Mouse (Mus musculus): Measurements from ENCODE around the gene Oaz1. TPM values are rescaled to one million over a fixed set of nuclear protein-coding genes. Genes with fewer than 3 reads are reported as not detected.

The Oaz1 gene
- total and polyA plus RNA-seq, 3 experiments: 228 to 1,655 (median 444) TPM

DNA sequence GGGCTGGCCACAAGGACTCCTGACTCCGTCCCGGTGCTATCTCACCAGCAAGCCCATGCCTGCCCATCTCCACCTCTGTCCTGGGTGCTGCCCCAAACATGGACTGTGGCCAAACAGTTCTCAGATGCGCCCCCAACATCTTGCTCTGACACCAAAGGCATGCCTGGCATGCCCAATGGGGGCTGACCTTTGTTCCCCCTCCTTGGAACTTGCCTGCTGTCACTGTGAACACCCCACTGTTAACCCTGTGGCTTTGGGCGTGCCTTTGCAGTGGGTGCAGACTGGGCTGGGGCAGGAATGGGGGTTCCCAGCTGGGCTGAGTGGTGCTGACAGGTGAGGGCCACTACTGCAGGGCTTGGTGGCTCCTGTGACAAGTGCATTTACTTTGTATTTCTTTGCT is 32.7 kb upstream of the Oaz1 start:
- Histone ChIP-seq H3K9me3 (replicated peaks) (no peaks in the 10 kb centered on the region), H3K36me3 (replicated peaks) (peaks cover 86% of the 10 kb centered on the region), H3K4me3 (ENCODE audit: low read depth, low read length) (peak overlapping the region; percentile 42; the same call in 1 of the 2 replicates), H3K27me3 (ENCODE audit: insufficient read depth, low read length) (no peaks in the 10 kb centered on the region), H3K4me1 (ENCODE audit: insufficient read depth, low read depth, low read length) (peaks cover 69% of the 10 kb centered on the region)
- DNase-seq (ENCODE audit: low spot score) (no peak), ATAC-seq (ENCODE audit: extremely low read depth, insufficient number of reproducible peaks, low FRiP score, poor library complexity, severe bottlenecking) (no peak)
- TF ChIP-seq POLR2AphosphoS5 (IDR thresholded peaks at IDR 0.05; ENCODE audit: insufficient replicate concordance, low read depth, low read length) (no peak), GATA2 (IDR thresholded peaks at IDR 0.05; ENCODE audit: borderline replicate concordance, low read depth, low read length) (no peak), TAL1 (conservative IDR thresholded peaks at IDR 0.05; ENCODE audit: low read depth, low read length) (no peak), CTCF (IDR thresholded peaks at IDR 0.05; ENCODE audit: low read depth, low read length) (no peak), GATA1 (IDR thresholded peaks at IDR 0.05; ENCODE audit: borderline replicate concordance, low read length) (no peak)

DNA sequence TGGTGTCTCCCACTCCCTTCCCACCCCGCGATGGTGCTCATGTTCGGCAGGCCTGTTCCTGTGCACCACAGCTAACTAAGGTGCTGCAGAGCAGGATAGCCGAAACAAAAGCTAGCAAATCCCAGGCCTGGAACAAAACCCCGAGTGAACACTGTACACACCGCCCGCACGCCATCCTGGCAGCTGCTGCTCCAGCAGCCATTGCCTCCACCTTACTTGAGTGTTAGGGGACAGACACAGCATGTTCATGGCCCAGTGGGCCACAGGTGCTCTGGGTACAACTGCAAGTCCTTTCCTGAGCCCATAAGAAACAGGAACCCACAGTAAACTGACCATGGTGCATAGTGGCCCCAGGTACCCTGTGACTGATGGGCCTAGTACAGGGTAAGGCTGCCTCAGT is 31.7 kb upstream of the Oaz1 start:
- peak overlapping the region; percentile 1; the same call in 1 of the 2 replicates for H3K4me3 ChIP-seq (ENCODE audit: low read depth, low read length)
- DNase-seq (ENCODE audit: low spot score) (no peak), ATAC-seq (ENCODE audit: extremely low read depth, insufficient number of reproducible peaks, low FRiP score, poor library complexity, severe bottlenecking) (no peak)
- TF ChIP-seq POLR2AphosphoS5 (IDR thresholded peaks at IDR 0.05; ENCODE audit: insufficient replicate concordance, low read depth, low read length): no peak
- no peak for TF ChIP-seq GATA2 (IDR thresholded peaks at IDR 0.05; ENCODE audit: borderline replicate concordance, low read depth, low read length)
- no peak for TF ChIP-seq GATA1 (IDR thresholded peaks at IDR 0.05; ENCODE audit: borderline replicate concordance, low read length)
- no peak for TF ChIP-seq TAL1 (conservative IDR thresholded peaks at IDR 0.05; ENCODE audit: low read depth, low read length)
- no peak for TF ChIP-seq CTCF (IDR thresholded peaks at IDR 0.05; ENCODE audit: low read depth, low read length)
- peaks cover 80% of the 10 kb centered on the region for H3K36me3 ChIP-seq (replicated peaks)
- no peaks in the 10 kb centered on the region for H3K27me3 ChIP-seq (ENCODE audit: insufficient read depth, low read length)
- no peaks in the 10 kb centered on the region for H3K9me3 ChIP-seq (replicated peaks)
- H3K4me1 ChIP-seq (ENCODE audit: insufficient read depth, low read depth, low read length): peaks cover 69% of the 10 kb centered on the region

DNA sequence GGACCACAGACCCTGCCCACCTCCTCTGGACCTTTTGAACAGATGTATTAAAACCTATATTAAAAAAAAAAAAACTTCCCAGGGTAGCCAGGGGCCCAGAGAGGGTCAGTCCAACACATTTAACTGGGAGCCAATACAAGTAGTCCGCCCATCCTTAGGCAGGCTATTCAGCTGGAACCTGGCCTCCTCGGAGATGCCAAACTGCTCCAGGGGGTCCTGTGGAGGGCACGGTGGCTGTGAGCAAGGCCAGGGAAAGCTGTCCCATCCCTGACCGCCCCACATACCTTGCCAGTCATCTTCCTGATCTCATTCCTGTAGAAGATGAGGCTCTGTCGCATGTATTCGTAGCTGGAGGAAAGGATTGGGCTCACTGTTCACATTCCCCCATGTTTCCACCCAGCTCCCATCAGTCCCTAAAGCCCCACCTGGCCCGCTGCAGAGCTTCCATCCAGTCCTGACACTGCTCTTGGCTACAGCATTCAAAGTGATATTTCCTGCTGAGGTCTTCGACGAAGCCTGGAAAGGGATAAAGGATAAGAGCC is 30.1 kb upstream of the Oaz1 start:
- no peaks in the 10 kb centered on the region for H3K9me3 ChIP-seq (replicated peaks)
- peaks cover 80% of the 10 kb centered on the region for H3K36me3 ChIP-seq (replicated peaks)
- ATAC-seq (ENCODE audit: extremely low read depth, insufficient number of reproducible peaks, low FRiP score, poor library complexity, severe bottlenecking): no peak

DNA sequence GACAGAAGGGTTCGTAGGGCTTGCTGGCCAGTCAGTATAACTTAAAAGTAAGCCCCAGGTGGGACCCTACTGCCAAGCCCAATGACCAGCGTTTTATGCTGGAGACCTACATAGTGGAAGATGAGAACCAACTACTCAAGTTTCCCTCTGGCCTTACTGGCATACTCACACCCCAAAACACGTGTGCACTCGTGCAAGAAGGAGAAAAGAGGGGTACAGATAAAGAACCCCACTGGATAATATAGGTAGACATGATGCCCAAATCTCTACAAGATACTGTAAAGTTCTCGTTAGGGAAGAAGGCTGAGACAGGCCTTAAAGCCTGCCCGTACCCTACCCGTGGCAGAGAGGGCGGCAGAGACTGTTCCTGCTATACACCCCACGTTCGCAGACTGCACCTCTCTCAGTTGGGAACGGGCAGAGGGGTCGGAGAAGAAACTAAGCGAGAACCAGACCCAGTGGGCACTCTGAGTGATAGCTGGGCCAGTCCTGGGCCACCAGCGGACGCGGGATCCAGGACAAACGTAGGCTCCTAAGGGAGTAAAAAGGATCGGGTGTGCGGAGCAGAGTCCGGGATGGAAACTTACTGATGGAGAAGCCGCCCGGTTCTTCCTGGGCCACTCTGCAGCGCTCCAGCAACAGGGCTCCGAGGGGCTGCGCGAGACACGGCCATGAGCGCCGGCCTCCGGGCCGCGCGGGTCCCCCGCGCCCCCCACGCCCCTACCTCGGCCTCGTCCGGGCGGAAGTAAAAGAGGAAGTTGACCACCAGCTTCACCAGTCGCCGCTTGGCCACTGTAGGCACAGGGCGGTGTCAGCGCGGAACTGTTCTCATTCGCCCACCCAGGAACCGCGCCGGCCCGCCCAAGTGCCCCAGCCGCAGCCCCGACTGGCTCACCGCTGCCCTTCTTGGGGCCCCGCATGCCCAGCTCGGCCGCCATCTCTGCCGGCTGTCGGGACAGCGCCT is 29.0 kb upstream of the Oaz1 start:
- Histone ChIP-seq H3K9me3 (replicated peaks) (no peaks in the 10 kb centered on the region), H3K4me3 (ENCODE audit: low read depth, low read length) (peak overlapping the region; percentile 86), H3K27me3 (ENCODE audit: insufficient read depth, low read length) (no peaks in the 10 kb centered on the region), H3K4me1 (ENCODE audit: insufficient read depth, low read depth, low read length) (peaks cover 72% of the 10 kb centered on the region), H3K36me3 (replicated peaks) (peaks cover 80% of the 10 kb centered on the region)
- ATAC-seq (ENCODE audit: extremely low read depth, insufficient number of reproducible peaks, low FRiP score, poor library complexity, severe bottlenecking): peak; percentile 23; the same call in 1 of the 2 replicates
- DNase-seq (ENCODE audit: low spot score): peak; percentile 79
- TF ChIP-seq POLR2AphosphoS5 (IDR thresholded peaks at IDR 0.05; ENCODE audit: insufficient replicate concordance, low read depth, low read length): no peak; the same call in 1 of the 2 replicates
- TF ChIP-seq GATA1 (IDR thresholded peaks at IDR 0.05; ENCODE audit: borderline replicate concordance, low read length): no peak
- TF ChIP-seq GATA2 (IDR thresholded peaks at IDR 0.05; ENCODE audit: borderline replicate concordance, low read depth, low read length): no peak
- no peak for TF ChIP-seq CTCF (IDR thresholded peaks at IDR 0.05; ENCODE audit: low read depth, low read length)
- no peak for TF ChIP-seq TAL1 (conservative IDR thresholded peaks at IDR 0.05; ENCODE audit: low read depth, low read length)

More for the DNA sequence above, 30.1 kb upstream of the Oaz1 start:
- Histone ChIP-seq H3K4me3 (ENCODE audit: low read depth, low read length) (peak overlapping the region; percentile 86; the same call in 1 of the 2 replicates), H3K27me3 (ENCODE audit: insufficient read depth, low read length) (no peaks in the 10 kb centered on the region), H3K4me1 (ENCODE audit: insufficient read depth, low read depth, low read length) (peaks cover 74% of the 10 kb centered on the region)
- TF ChIP-seq GATA2 (IDR thresholded peaks at IDR 0.05; ENCODE audit: borderline replicate concordance, low read depth, low read length): no peak
- TF ChIP-seq POLR2AphosphoS5 (IDR thresholded peaks at IDR 0.05; ENCODE audit: insufficient replicate concordance, low read depth, low read length): no peak
- no peak for TF ChIP-seq CTCF (IDR thresholded peaks at IDR 0.05; ENCODE audit: low read depth, low read length)
- no peak for TF ChIP-seq GATA1 (IDR thresholded peaks at IDR 0.05; ENCODE audit: borderline replicate concordance, low read length)
- TF ChIP-seq TAL1 (conservative IDR thresholded peaks at IDR 0.05; ENCODE audit: low read depth, low read length): no peak
- DNase-seq (ENCODE audit: low spot score): no peak

DNA sequence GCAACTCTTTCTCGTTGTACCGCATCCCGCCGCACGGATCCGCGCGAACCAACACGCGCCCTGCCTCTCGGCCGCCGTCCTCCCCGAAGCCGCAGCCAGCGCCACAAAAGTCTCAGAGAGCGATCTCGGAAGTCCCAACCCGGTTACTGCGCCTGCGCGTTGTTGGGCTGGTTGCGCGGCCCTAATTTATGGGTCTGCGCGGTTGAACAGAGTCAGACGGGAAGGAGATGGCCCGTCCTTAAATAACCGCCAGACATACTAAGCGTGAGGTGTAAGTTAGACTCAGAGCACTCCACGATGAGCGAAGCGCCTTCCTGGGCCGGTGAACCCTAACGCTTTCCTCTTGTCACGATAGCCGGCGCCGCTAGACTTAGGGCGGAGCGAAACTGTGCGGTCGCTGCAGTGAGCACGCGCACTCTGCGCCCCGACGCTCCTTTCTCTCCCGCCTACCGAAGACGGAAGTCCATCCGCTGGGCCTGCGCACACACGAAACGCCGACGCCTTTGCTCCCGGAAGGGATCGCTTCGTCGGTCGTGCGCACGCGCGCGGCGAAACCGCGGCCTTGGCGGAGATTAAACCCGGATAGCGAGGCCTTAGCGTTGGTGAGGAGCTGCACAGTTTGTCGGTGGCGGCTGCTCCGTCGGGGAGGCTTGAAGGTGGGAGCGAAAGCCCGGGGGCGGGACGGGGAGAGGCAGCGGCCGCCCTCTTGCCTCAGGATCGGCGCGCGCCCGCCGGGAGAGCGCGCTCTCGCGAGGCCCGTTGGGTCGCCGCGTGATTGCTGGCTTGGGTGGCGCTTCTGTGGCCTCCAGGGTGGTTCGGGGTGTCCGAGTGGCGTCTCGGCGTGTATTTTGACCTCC is 28.1 kb upstream of the Oaz1 start, which contains the start of the genes Sf3a2 and Plekhj1:
TSS of gene Sf3a2 (plus strand) at position 49 of the 857 bp plus-strand sequence.
TSS of gene Plekhj1 (minus strand) at position 477 of the 857 bp plus-strand sequence.
- Histone ChIP-seq H3K27me3 (ENCODE audit: insufficient read depth, low read length) (no peaks in the 10 kb centered on the region), H3K4me1 (ENCODE audit: insufficient read depth, low read depth, low read length) (peaks cover 72% of the 10 kb centered on the region), H3K36me3 (replicated peaks) (peaks cover 80% of the 10 kb centered on the region), H3K4me3 (ENCODE audit: low read depth, low read length) (peak within 1 kb of the TSS; percentile 86), H3K9me3 (replicated peaks) (no peaks in the 10 kb centered on the region)
- ATAC-seq (ENCODE audit: extremely low read depth, insufficient number of reproducible peaks, low FRiP score, poor library complexity, severe bottlenecking) (peak; percentile 79), DNase-seq (ENCODE audit: low spot score) (peak; percentile 96)
- no peak for TF ChIP-seq TAL1 (conservative IDR thresholded peaks at IDR 0.05; ENCODE audit: low read depth, low read length)
- no peak for TF ChIP-seq GATA1 (IDR thresholded peaks at IDR 0.05; ENCODE audit: borderline replicate concordance, low read length)
- no peak for TF ChIP-seq CTCF (IDR thresholded peaks at IDR 0.05; ENCODE audit: low read depth, low read length)
- no peak for TF ChIP-seq POLR2AphosphoS5 (IDR thresholded peaks at IDR 0.05; ENCODE audit: insufficient replicate concordance, low read depth, low read length)
- no peak for TF ChIP-seq GATA2 (IDR thresholded peaks at IDR 0.05; ENCODE audit: borderline replicate concordance, low read depth, low read length)
